21 mouse cellular contexts compared by ENCODE assay signal in genomic region chr6:30286642-30287041, GRCm38 (mm10). TPM values are rescaled to one million over a fixed set of nuclear protein-coding genes. Genes with fewer than 3 reads are reported as not detected.
DNase-seq lines count a peak whose midpoint lies in the region; ATAC-seq and TF ChIP-seq lines count a peak whose summit lies in the region.
"Had no signal": no experiment of that assay in that cellular context is flagged by ENCODE, and none has a peak within 500 bp of the region (broad histone marks: within the 10 kb centered on the region; RNA-seq: fewer than 3 reads in every experiment).

No protein-coding gene starts in this region.

- H3K9me3 ChIP-seq in heart, embryonic 14.5 days (ENCODE audit: control insufficient read depth, low read length), result no peaks in the 10 kb centered on the region
- H3K9me3 ChIP-seq in heart, embryonic 10.5 days, result no peaks in the 10 kb centered on the region
- H3K9me3 ChIP-seq in CH12.LX (replicated peaks; ENCODE audit: low read length), result no peaks in the 10 kb centered on the region
- H3K9me3 ChIP-seq: forebrain, embryonic 10.5 days; forebrain, embryonic 13.5 days; G1E; heart, embryonic 12.5 days; hindbrain, embryonic 12.5 days; hindbrain, embryonic 15.5 days had no signal

- H3K79me2 ChIP-seq in CH12.LX (replicated peaks; ENCODE audit: control insufficient read depth, extremely low read depth, insufficient read depth, poor library complexity, severe bottlenecking), result peaks cover 8% of the 10 kb centered on the region; the same call in 1 of the 2 replicates

- peak; percentile 48; the same call in 1 of the 2 replicates for TF ChIP-seq EP300 in CH12.LX (IDR thresholded peaks at IDR 0.05; ENCODE audit: low read length)

- in situ Hi-C loops in CH12.LX (cut with MboI; ENCODE audit: low pct_ligation_motif_present, low pct_unique_long_range_greater_than_20kb, low sequenced_read_pairs), result no loop called here

- no peak overlapping the region for H3K4me3 ChIP-seq in heart, embryonic 14.5 days (ENCODE audit: control insufficient read depth in 1 of 2, insufficient read depth in 1 of 2, low read depth in 1 of 2, low read length in 2 of 2)
- no peak overlapping the region for H3K4me3 ChIP-seq in heart, embryonic 10.5 days
- no peak overlapping the region for H3K4me3 ChIP-seq in CH12.LX (replicated peaks in 1 of 3; ENCODE audit: low read depth in 2 of 3, low read length in 2 of 3, poor library complexity in 1 of 3)
- H3K4me3 ChIP-seq: forebrain, embryonic 10.5 days; forebrain, embryonic 13.5 days; heart, embryonic 12.5 days; hindbrain, embryonic 12.5 days; hindbrain, embryonic 15.5 days had no signal

- TF ChIP-seq POLR2A in CH12.LX (IDR thresholded peaks at IDR 0.05; ENCODE audit: low read depth, low read length), result no peak

- peaks cover 79% of the 10 kb centered on the region for H3K36me3 ChIP-seq in heart, embryonic 14.5 days (ENCODE audit: control insufficient read depth, insufficient read depth, low read length)
- peaks cover 65% of the 10 kb centered on the region for H3K36me3 ChIP-seq in heart, embryonic 10.5 days
- H3K36me3 ChIP-seq in CH12.LX (replicated peaks in 1 of 2; ENCODE audit: control insufficient read depth in 1 of 2, insufficient read depth in 1 of 2, low read length in 1 of 2), result peaks cover 25 to 62% of the 10 kb centered on the region in 2 experiments
- peaks cover 3% of the 10 kb centered on the region; the same call in 1 of the 2 replicates for H3K36me3 ChIP-seq in splenic B cell, adult 2 months (ENCODE audit: control insufficient read depth, insufficient read depth, low read length, poor library complexity, severe bottlenecking)

- H3K4me1 ChIP-seq in heart, embryonic 14.5 days (ENCODE audit: control insufficient read depth in 2 of 2, insufficient read depth in 2 of 2, low read length in 2 of 2), result peaks cover 2 to 15% of the 10 kb centered on the region in 2 experiments; a peak in 3 of 4 replicates
- no peaks in the 10 kb centered on the region for H3K4me1 ChIP-seq in heart, embryonic 10.5 days
- peaks cover 0 to 37% of the 10 kb centered on the region in 2 experiments; a peak in 2 of 4 replicates for H3K4me1 ChIP-seq in CH12.LX (ENCODE audit: control insufficient read depth in 1 of 2, insufficient read depth in 2 of 2)
- H3K4me1 ChIP-seq: forebrain, embryonic 10.5 days; forebrain, embryonic 13.5 days; hindbrain, embryonic 12.5 days; hindbrain, embryonic 15.5 days had no signal

- no peak overlapping the region for H3K27ac ChIP-seq in heart, embryonic 14.5 days (replicated peaks in 1 of 2; ENCODE audit: control insufficient read depth in 1 of 2, insufficient read depth in 1 of 2, low read depth in 2 of 2, low read length in 2 of 2)
- no peak overlapping the region for H3K27ac ChIP-seq in heart, embryonic 10.5 days
- no peak overlapping the region for H3K27ac ChIP-seq in CH12.LX (ENCODE audit: insufficient read depth, low read depth)
- H3K27ac ChIP-seq: forebrain, embryonic 10.5 days; forebrain, embryonic 13.5 days; hindbrain, embryonic 12.5 days; hindbrain, embryonic 15.5 days had no signal

- DNase-seq in heart, embryonic 10.5 days (ENCODE audit: low spot score), result no peak
- DNase-seq in spleen, postnatal 36 days (ENCODE audit: low spot score in 2 of 2), result peak; percentile 55 to 70
- no peak for DNase-seq in spleen, postnatal 14 days (ENCODE audit: low spot score in 2 of 2)
- DNase-seq in CH12.LX (ENCODE audit: extremely low read depth), result no peak
- DNase-seq in splenic B cell, adult 2 months (ENCODE audit: low read depth, low spot score), result peak; percentile 58
- DNase-seq in layer of hippocampus, postnatal 14 days (ENCODE audit: low spot score in 2 of 2), result no peak
- DNase-seq: adrenal gland, postnatal 10 days; adrenal gland, postnatal 36 days; cerebellum, adult 18-20 months; cerebellum, adult 9-10 months; cerebellum, postnatal 14 days; gastrocnemius, postnatal 25 days had no signal

- H3K27me3 ChIP-seq in heart, embryonic 14.5 days (ENCODE audit: control insufficient read depth, insufficient read depth, low read length), result no peaks in the 10 kb centered on the region
- no peaks in the 10 kb centered on the region for H3K27me3 ChIP-seq in heart, embryonic 10.5 days (ENCODE audit: insufficient read depth, poor library complexity, severe bottlenecking)
- H3K27me3 ChIP-seq in CH12.LX (replicated peaks), result no peaks in the 10 kb centered on the region
- no peaks in the 10 kb centered on the region for H3K27me3 ChIP-seq in splenic B cell, adult 2 months (ENCODE audit: control insufficient read depth, insufficient read depth, low read length, poor library complexity, severe bottlenecking)
- H3K27me3 ChIP-seq: forebrain, embryonic 13.5 days; heart, embryonic 12.5 days; hindbrain, embryonic 12.5 days; hindbrain, embryonic 15.5 days; Patski had no signal

- dilution Hi-C loops in CH12.LX (cut with MboI; ENCODE audit: extremely low pct_ligation_motif_present, extremely low pct_unique_long_range_greater_than_20kb, low sequenced_read_pairs), result no loop called here

- TF ChIP-seq RAD21 in CH12.LX (IDR thresholded peaks at IDR 0.05; ENCODE audit: low read depth, low read length), result no peak

- no peak overlapping the region for H3K4me2 ChIP-seq in heart, embryonic 14.5 days (ENCODE audit: low read length)
- H3K4me2 ChIP-seq in CH12.LX (ENCODE audit: insufficient read depth, low read depth, poor library complexity, severe bottlenecking), result no peak overlapping the region
- H3K4me2 ChIP-seq: forebrain, embryonic 13.5 days; heart, embryonic 12.5 days; hindbrain, embryonic 12.5 days; hindbrain, embryonic 15.5 days had no signal

- H3K9ac ChIP-seq in heart, embryonic 14.5 days (ENCODE audit: low read length), result 0 out of 2 replicates have a peak overlapping the region, but pooled peaks have one; percentile 16
- no peak overlapping the region for H3K9ac ChIP-seq in CH12.LX (ENCODE audit: insufficient read depth, low read depth)
- H3K9ac ChIP-seq: forebrain, embryonic 13.5 days; heart, embryonic 12.5 days; hindbrain, embryonic 12.5 days; hindbrain, embryonic 15.5 days had no signal

- no peak for ATAC-seq in heart, embryonic 14.5 days (ENCODE audit: insufficient number of reproducible peaks, insufficient read depth, low FRiP score, low read depth)
- ATAC-seq: forebrain, embryonic 13.5 days; forebrain, embryonic 16.5 days; Patski had no signal

- no peak for TF ChIP-seq CTCF in CH12.LX (conservative IDR thresholded peaks at IDR 0.05 in 1 of 2, IDR thresholded peaks at IDR 0.05 in 1 of 2; ENCODE audit: low read depth in 2 of 2, low read length in 2 of 2)

TF ChIP-seq in CH12.LX, 34 proteins besides CTCF, POLR2A, EP300 and RAD21:
- TF ChIP-seq SIN3A (IDR thresholded peaks at IDR 0.05; ENCODE audit: low read length), result no peak
- TF ChIP-seq ETS1 (conservative IDR thresholded peaks at IDR 0.05; ENCODE audit: low read depth, low read length), result peak; percentile 46
- no peak for TF ChIP-seq NRF1 (IDR thresholded peaks at IDR 0.05; ENCODE audit: low read depth, low read length)
- no peak for TF ChIP-seq NELFE (IDR thresholded peaks at IDR 0.05; ENCODE audit: low read depth, low read length)
- peak; percentile 39; the same call in 1 of the 2 replicates for TF ChIP-seq TCF12 (IDR thresholded peaks at IDR 0.05; ENCODE audit: low read depth, low read length)
- no peak for TF ChIP-seq MAZ (IDR thresholded peaks at IDR 0.05; ENCODE audit: low read depth, low read length)
- peak; percentile 68 for TF ChIP-seq MEF2A (IDR thresholded peaks at IDR 0.05; ENCODE audit: borderline replicate concordance, low read depth, low read length)
- TF ChIP-seq TBP (conservative IDR thresholded peaks at IDR 0.05; ENCODE audit: low read depth, low read length), result no peak
- TF ChIP-seq MXI1 (IDR thresholded peaks at IDR 0.05; ENCODE audit: low read depth, low read length), result no peak
- TF ChIP-seq IRF4 (IDR thresholded peaks at IDR 0.05; ENCODE audit: low read depth, low read length), result no peak
- TF ChIP-seq USF2 (conservative IDR thresholded peaks at IDR 0.05; ENCODE audit: low read depth, low read length), result no peak
- TF ChIP-seq CHD2 (IDR thresholded peaks at IDR 0.05; ENCODE audit: low read length), result no peak
- TF ChIP-seq ZC3H11A (IDR thresholded peaks at IDR 0.05; ENCODE audit: low read depth, low read length), result no peak
- no peak for TF ChIP-seq ELF1 (IDR thresholded peaks at IDR 0.05; ENCODE audit: low read depth, low read length)
- TF ChIP-seq ZNF384 (IDR thresholded peaks at IDR 0.05; ENCODE audit: low read depth, low read length), result no peak
- TF ChIP-seq JUND (conservative IDR thresholded peaks at IDR 0.05; ENCODE audit: low read depth, low read length), result no peak
- no peak for TF ChIP-seq MYC (IDR thresholded peaks at IDR 0.05; ENCODE audit: low read depth, low read length)
- TF ChIP-seq SMC3 (IDR thresholded peaks at IDR 0.05; ENCODE audit: low read depth, low read length), result no peak
- no peak for TF ChIP-seq JUN (IDR thresholded peaks at IDR 0.05; ENCODE audit: insufficient read depth, low read depth, low read length)

RNA-seq across cellular contexts. Expression of gene Ube2h, which starts 17.7 kb away (rescaled TPM):
- polyA plus RNA-seq in heart, embryonic 14.5 days (2014; fragmentation: Nextera tagmentation; extraction: Ambion mirVana), result 63.6 and 65.7 TPM in 2 replicates
- 49.6 and 51.7 TPM in 2 replicates for polyA plus RNA-seq in heart, embryonic 10.5 days (2016; fragmentation: Nextera tagmentation; extraction: Ambion mirVana)
- 9.4 and 13.4 TPM in 2 replicates for total RNA-seq in CH12.LX (2012; rRNA removed)
- 5.9 and 6.1 TPM in 2 replicates for total RNA-seq in CH12.LX (2014; rRNA removed)
- polyA plus RNA-seq in CH12.LX (2012; ENCODE audit: insufficient read length, low read depth), result 11.8 and 13.4 TPM in 2 replicates
- total RNA-seq in layer of hippocampus, postnatal 14 days (2021), result 10 to 100 TPM; 86.8 to 94.7 TPM

Comparison
In these comparisons a context has a peak if more than half of its experiments do, and no peak if none do; other contexts are left out.
1. DNase-seq: peak in spleen, postnatal 36 days (2 of 2) and splenic B cell, adult 2 months (single experiment); none in heart, embryonic 10.5 days (single experiment), spleen, postnatal 14 days (0 of 2), CH12.LX (single experiment) and layer of hippocampus, postnatal 14 days (0 of 2).